Mouse (Mus musculus) MEL (cell line): ENCODE measurements at regions not wholly inside any gene's neighbourhood (a gene's known extent, or its start where the extent isn't known, plus 50 kb on each side); places are given as distances from the start of the nearest gene placed in this dataset.

ENCODE experiments used
- DNase-seq: peaks from one replicate; pipeline ENCODE4 v3.0.0; 2011; ENCODE audit warnings: low read depth, low spot score
- H3K27ac ChIP-seq: 2 replicates; pipeline ENCODE4 v1.5.1; 2012; ENCODE audit warnings: low read depth, mild to moderate bottlenecking, control low read depth, low read length, moderate library complexity; ENCODE audit not compliant: control insufficient read depth
- H3K27me3 ChIP-seq, 2 experiments: fragments of 150-350 bp in 1 of 2; sonication (generic) in 1 of 2; 2 replicates each; pipeline ENCODE4 v1.6.1; 2012; ENCODE audit warnings: low read length in 2 of 2, mild to moderate bottlenecking in 2 of 2, improper control_type of control experiment in 1 of 2, moderate library complexity in 1 of 2; ENCODE audit not compliant: insufficient read depth in 2 of 2, control insufficient read depth in 1 of 2
- H3K36me3 ChIP-seq, 2 experiments: 2 replicates each; pipeline ENCODE4 v1.6.1; 2012 to 2014; ENCODE audit warnings: low read length in 2 of 2, improper control_type of control experiment in 1 of 2, inconsistent platforms in 1 of 2, mild to moderate bottlenecking in 1 of 2; ENCODE audit not compliant: insufficient read depth in 2 of 2, control insufficient read depth in 1 of 2
- H3K4me1 ChIP-seq, 2 experiments: fragments of 150-350 bp in 1 of 2; sonication (generic) in 1 of 2; 2 replicates each; pipeline ENCODE4 v1.6.1; 2012; ENCODE audit warnings: low read length in 2 of 2, improper control_type of control experiment in 1 of 2, mild to moderate bottlenecking in 1 of 2; ENCODE audit not compliant: insufficient read depth in 2 of 2, control insufficient read depth in 1 of 2
- H3K4me3 ChIP-seq, 2 experiments: fragments of 150-350 bp in 1 of 2; sonication (generic) in 1 of 2; 2 replicates each; pipeline ENCODE4 v1.5.1; 2012; ENCODE audit warnings: low read depth in 2 of 2, low read length in 2 of 2, mild to moderate bottlenecking in 2 of 2, moderate library complexity in 2 of 2, control low read depth in 1 of 2, improper control_type of control experiment in 1 of 2; ENCODE audit not compliant: control insufficient read depth in 1 of 2, insufficient read depth in 1 of 2
- H3K79me2 ChIP-seq: 2 replicates; pipeline ENCODE4 v1.6.1; 2012; ENCODE audit warnings: mild to moderate bottlenecking, low read length, moderate library complexity; ENCODE audit not compliant: control insufficient read depth, poor library complexity, insufficient read depth
- H3K9ac ChIP-seq: 2 replicates; pipeline ENCODE4 v1.6.1; 2012; ENCODE audit warnings: low read depth, mild to moderate bottlenecking, control low read depth, low read length, moderate library complexity; ENCODE audit not compliant: control insufficient read depth, poor library complexity, severe bottlenecking
- H3K9me3 ChIP-seq: fragments of 150-350 bp; sonication (generic); replicated peaks from 2 replicates; pipeline ENCODE4 v1.6.1; 2012; ENCODE audit warnings: mild to moderate bottlenecking, low read length, improper control_type of control experiment, moderate library complexity; ENCODE audit not compliant: insufficient read depth
- CHD1 ChIP-seq: IDR thresholded peaks from 2 replicates; pipeline ENCODE4 v1.6.1; 2012; ENCODE audit warnings: low read depth, mild to moderate bottlenecking, inconsistent platforms, low read length, improper control_type of control experiment
- CHD2 ChIP-seq: IDR thresholded peaks from 2 replicates; pipeline ENCODE4 v1.6.1; 2011; ENCODE audit warnings: low read length, improper control_type of control experiment
- ELF1 ChIP-seq: IDR thresholded peaks from 2 replicates; pipeline ENCODE4 v1.6.1; 2014; ENCODE audit warnings: low read depth, mild to moderate bottlenecking, inconsistent platforms, low read length, improper control_type of control experiment, moderate library complexity
- EP300 ChIP-seq, 2 experiments: IDR thresholded peaks; 2 replicates each; pipeline ENCODE4 v1.6.1; 2011; ENCODE audit warnings: improper control_type of control experiment in 2 of 2, low read length in 2 of 2, low read depth in 1 of 2, mild to moderate bottlenecking in 1 of 2
- MAX ChIP-seq: IDR thresholded peaks from 2 replicates; pipeline ENCODE4 v1.6.1; 2011; ENCODE audit warnings: low read length, improper control_type of control experiment
- MAZ ChIP-seq: IDR thresholded peaks from 2 replicates; pipeline ENCODE4 v1.6.1; 2012; ENCODE audit warnings: low read depth, mild to moderate bottlenecking, inconsistent platforms, low read length, improper control_type of control experiment
- MEF2A ChIP-seq: IDR thresholded peaks from 2 replicates; pipeline ENCODE4 v1.6.1; 2014; ENCODE audit warnings: low read depth, mild to moderate bottlenecking, inconsistent platforms, low read length, improper control_type of control experiment; ENCODE audit not compliant: poor library complexity, insufficient replicate concordance, severe bottlenecking; ENCODE audit errors: extremely low read depth
- MXI1 ChIP-seq: IDR thresholded peaks from 2 replicates; pipeline ENCODE4 v1.6.1; 2011; ENCODE audit warnings: mild to moderate bottlenecking, low read depth, low read length, improper control_type of control experiment
- MYB ChIP-seq: IDR thresholded peaks from 2 replicates; pipeline ENCODE4 v1.6.1; 2011; ENCODE audit warnings: mild to moderate bottlenecking, low read depth, low read length, improper control_type of control experiment
- POLR2A ChIP-seq, 2 experiments: IDR thresholded peaks; 2 replicates each; pipeline ENCODE4 v1.6.1; 2011 to 2012; ENCODE audit warnings: low read length in 2 of 2, mild to moderate bottlenecking in 2 of 2, control low read depth in 1 of 2, improper control_type of control experiment in 1 of 2, low read depth in 1 of 2, moderate library complexity in 1 of 2; ENCODE audit not compliant: control insufficient read depth in 1 of 2, insufficient read depth in 1 of 2, poor library complexity in 1 of 2
- POLR2AphosphoS2 ChIP-seq: IDR thresholded peaks from 2 replicates; pipeline ENCODE4 v1.6.1; 2011; ENCODE audit warnings: low read length, improper control_type of control experiment
- POLR2AphosphoS5 ChIP-seq: IDR thresholded peaks from 2 replicates; pipeline ENCODE4 v1.6.1; 2012; ENCODE audit warnings: low read depth, borderline replicate concordance, mild to moderate bottlenecking, inconsistent platforms, low read length, moderate library complexity, mixed read lengths
- SIN3A ChIP-seq: IDR thresholded peaks from 2 replicates; pipeline ENCODE4 v1.6.1; 2012; ENCODE audit warnings: low read length, improper control_type of control experiment, inconsistent platforms
- SMC3 ChIP-seq: IDR thresholded peaks from 2 replicates; pipeline ENCODE4 v1.6.1; 2011; ENCODE audit warnings: low read depth, low read length, improper control_type of control experiment
- ZC3H11A ChIP-seq: IDR thresholded peaks from 2 replicates; pipeline ENCODE4 v1.6.1; 2012; ENCODE audit warnings: low read depth, mild to moderate bottlenecking, inconsistent platforms, low read length, improper control_type of control experiment

GRCm38 (mm10) chr1:193875287-193875686, 505.2 kb upstream of the Camk1g start:
- no peak for DNase-seq
- Histone ChIP-seq H3K36me3 (no peaks in the 10 kb centered on the region), H3K79me2 (no peaks in the 10 kb centered on the region), H3K9ac (no peak overlapping the region), H3K4me1 (no peaks in the 10 kb centered on the region), H3K4me3 (no peak overlapping the region), H3K27me3 (no peaks in the 10 kb centered on the region), H3K9me3 (no peaks in the 10 kb centered on the region), H3K27ac (no peak overlapping the region)
- TF ChIP-seq POLR2A (IDR thresholded peaks at IDR 0.05; ENCODE audit: control insufficient read depth in 1 of 2, insufficient read depth in 1 of 2, low read depth in 1 of 2, low read length in 2 of 2, poor library complexity in 1 of 2) (no peak), ZC3H11A (no peak), MEF2A (no peak), ELF1 (no peak), POLR2AphosphoS5 (no peak), MXI1 (no peak)

- H3K4me1 ChIP-seq, result no peaks in the 10 kb centered on the region
- TF ChIP-seq MXI1 (no peak), SIN3A (no peak), POLR2AphosphoS2 (no peak), CHD2 (no peak), EP300 (IDR thresholded peaks at IDR 0.05; ENCODE audit: low read depth in 1 of 2, low read length in 2 of 2) (no peak), MYB (no peak), MAZ (no peak), CHD1 (no peak), MEF2A (no peak), ZC3H11A (no peak)
- no peaks in the 10 kb centered on the region for H3K9me3 ChIP-seq
- no peaks in the 10 kb centered on the region for H3K79me2 ChIP-seq
- no peaks in the 10 kb centered on the region for H3K27me3 ChIP-seq
- DNase-seq, result no peak
- no peaks in the 10 kb centered on the region for H3K36me3 ChIP-seq
- no peak overlapping the region for H3K9ac ChIP-seq
- no peak overlapping the region for H3K27ac ChIP-seq
- no peak overlapping the region for H3K4me3 ChIP-seq
Measured at GRCm38 (mm10) chr1:193870731-193871130, 500.6 kb upstream of the Camk1g start.

GRCm38 (mm10) chr1:193868639-193869320, 498.7 kb upstream of the Camk1g start:
- Histone ChIP-seq H3K9ac (no peak overlapping the region), H3K79me2 (no peaks in the 10 kb centered on the region), H3K27me3 (no peaks in the 10 kb centered on the region), H3K27ac (no peak overlapping the region), H3K4me3 (no peak overlapping the region), H3K9me3 (no peaks in the 10 kb centered on the region), H3K36me3 (no peaks in the 10 kb centered on the region), H3K4me1 (no peaks in the 10 kb centered on the region)
- no peak for TF ChIP-seq MAX
- TF ChIP-seq SIN3A, result no peak
- no peak for TF ChIP-seq SMC3
- no peak for DNase-seq
